Mouse (Mus musculus): Measurements from ENCODE around the gene Rbms1. TPM values are rescaled to one million over a fixed set of nuclear protein-coding genes. Genes with fewer than 3 reads are reported as not detected.

Gene Rbms1
- polyA plus RNA-seq (2017; shearing (Covaris generic)), result 13.8 TPM

GRCm38 (mm10) chr2:60962671-60963421 lies at the start of gene Rbms1:
Gene Rbms1 (minus strand): TSS chr2:60963192.

GRCm38 (mm10) chr2:60722514-60722913 lies 240.5 kb downstream of the Rbms1 start, which contains the start of gene Itgb6:
Gene Itgb6 (minus strand): TSS chr2:60722643.

Other genes with a start within 250 kb of the Rbms1 start
- not detected for gene Itgb6, start 240.5 kb downstream of the Rbms1 start, polyA plus RNA-seq (2017; shearing (Covaris generic))

All from CD4-positive, CD25-positive, alpha-beta regulatory T cell, adult 9 weeks (primary cell).